Mouse (Mus musculus): ENCODE measurements at regions not wholly inside any gene's neighbourhood (a gene's known extent, or its start where the extent isn't known, plus 50 kb on each side); places are given as distances from the start of the nearest gene placed in this dataset.

DNA sequence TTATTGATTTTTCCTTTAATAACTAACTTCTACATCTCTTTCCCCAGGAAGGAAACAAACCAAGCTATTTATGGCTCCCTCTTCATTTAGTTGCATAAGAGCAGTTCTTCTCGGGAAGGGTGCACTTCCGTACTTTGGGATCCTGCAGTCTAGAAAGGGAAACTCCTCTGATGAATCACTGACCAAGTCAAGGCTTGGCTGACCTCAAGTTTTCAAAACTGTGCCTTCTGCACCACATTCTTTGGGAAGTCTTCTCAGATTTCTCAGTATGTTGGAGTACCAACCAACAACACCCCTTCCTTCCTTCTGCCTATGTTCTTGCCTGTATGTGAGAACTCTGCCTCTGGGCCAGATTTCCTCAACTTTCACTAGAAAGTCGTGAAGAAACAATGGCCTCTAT lies 1452.6 kb downstream of the Gsdmc2 start:
- no peak for ATAC-seq (ENCODE audit: insufficient number of reproducible peaks, insufficient read depth, low FRiP score, low read depth)
- H3K4me2 ChIP-seq (replicated peaks; ENCODE audit: low read depth, low read length), result no peak overlapping the region
- H3K36me3 ChIP-seq (ENCODE audit: control insufficient read depth, insufficient read depth, low read length), result no peaks in the 10 kb centered on the region
- H3K27ac ChIP-seq (ENCODE audit: low read length), result no peak overlapping the region
- H3K4me1 ChIP-seq (ENCODE audit: control insufficient read depth, insufficient read depth, low read length), result no peaks in the 10 kb centered on the region
- H3K27me3 ChIP-seq (ENCODE audit: control insufficient read depth, insufficient read depth, low read length), result no peaks in the 10 kb centered on the region
- no peak overlapping the region for H3K9ac ChIP-seq (replicated peaks; ENCODE audit: low read depth, low read length)
- H3K4me3 ChIP-seq (ENCODE audit: low read depth, low read length), result no peak overlapping the region
- H3K9me3 ChIP-seq (ENCODE audit: control insufficient read depth, low read depth, low read length), result no peaks in the 10 kb centered on the region
- WGBS, result 80% methylated on average over 3 of the region's 3 CpGs

GRCm38 (mm10) chr15:62389431-62390105 lies 1455.4 kb downstream of the Gsdmc2 start:
- Histone ChIP-seq H3K9me3 (ENCODE audit: control insufficient read depth, low read depth, low read length) (no peaks in the 10 kb centered on the region), H3K9ac (replicated peaks; ENCODE audit: low read depth, low read length) (no peak overlapping the region), H3K27ac (ENCODE audit: low read length) (no peak overlapping the region), H3K4me2 (replicated peaks; ENCODE audit: low read depth, low read length) (no peak overlapping the region), H3K4me3 (ENCODE audit: low read depth, low read length) (no peak overlapping the region), H3K27me3 (ENCODE audit: control insufficient read depth, insufficient read depth, low read length) (no peaks in the 10 kb centered on the region), H3K36me3 (ENCODE audit: control insufficient read depth, insufficient read depth, low read length) (no peaks in the 10 kb centered on the region), H3K4me1 (ENCODE audit: control insufficient read depth, insufficient read depth, low read length) (no peaks in the 10 kb centered on the region)
- WGBS, result 87% methylated on average over 3 of the region's 3 CpGs
- ATAC-seq (ENCODE audit: insufficient number of reproducible peaks, insufficient read depth, low FRiP score, low read depth), result no peak

- 74% methylated on average over 2 of the region's 2 CpGs for WGBS
- Histone ChIP-seq H3K36me3 (ENCODE audit: control insufficient read depth, insufficient read depth, low read length) (no peaks in the 10 kb centered on the region), H3K4me1 (ENCODE audit: control insufficient read depth, insufficient read depth, low read length) (no peaks in the 10 kb centered on the region), H3K9ac (replicated peaks; ENCODE audit: low read depth, low read length) (no peak overlapping the region), H3K4me3 (ENCODE audit: low read depth, low read length) (no peak overlapping the region), H3K27ac (ENCODE audit: low read length) (no peak overlapping the region), H3K9me3 (ENCODE audit: control insufficient read depth, low read depth, low read length) (no peaks in the 10 kb centered on the region), H3K4me2 (replicated peaks; ENCODE audit: low read depth, low read length) (no peak overlapping the region), H3K27me3 (ENCODE audit: control insufficient read depth, insufficient read depth, low read length) (no peaks in the 10 kb centered on the region)
- ATAC-seq (ENCODE audit: insufficient number of reproducible peaks, insufficient read depth, low FRiP score, low read depth), result no peak
Measured at GRCm38 (mm10) chr15:62382233-62382632, 1459.4 kb upstream of the A1bg start.

- 59% methylated on average over 3 of the region's 3 CpGs for WGBS
- Histone ChIP-seq H3K9me3 (ENCODE audit: control insufficient read depth, low read depth, low read length) (no peaks in the 10 kb centered on the region), H3K36me3 (ENCODE audit: control insufficient read depth, insufficient read depth, low read length) (no peaks in the 10 kb centered on the region), H3K4me1 (ENCODE audit: control insufficient read depth, insufficient read depth, low read length) (no peaks in the 10 kb centered on the region), H3K4me3 (ENCODE audit: low read depth, low read length) (no peak overlapping the region), H3K9ac (replicated peaks; ENCODE audit: low read depth, low read length) (no peak overlapping the region), H3K27ac (ENCODE audit: low read length) (no peak overlapping the region), H3K4me2 (replicated peaks; ENCODE audit: low read depth, low read length) (no peak overlapping the region), H3K27me3 (ENCODE audit: control insufficient read depth, insufficient read depth, low read length) (no peaks in the 10 kb centered on the region)
- ATAC-seq (ENCODE audit: insufficient number of reproducible peaks, insufficient read depth, low FRiP score, low read depth), result no peak
Measured at GRCm38 (mm10) chr15:62374641-62375040, 1451.8 kb upstream of the A1bg start.

DNA sequence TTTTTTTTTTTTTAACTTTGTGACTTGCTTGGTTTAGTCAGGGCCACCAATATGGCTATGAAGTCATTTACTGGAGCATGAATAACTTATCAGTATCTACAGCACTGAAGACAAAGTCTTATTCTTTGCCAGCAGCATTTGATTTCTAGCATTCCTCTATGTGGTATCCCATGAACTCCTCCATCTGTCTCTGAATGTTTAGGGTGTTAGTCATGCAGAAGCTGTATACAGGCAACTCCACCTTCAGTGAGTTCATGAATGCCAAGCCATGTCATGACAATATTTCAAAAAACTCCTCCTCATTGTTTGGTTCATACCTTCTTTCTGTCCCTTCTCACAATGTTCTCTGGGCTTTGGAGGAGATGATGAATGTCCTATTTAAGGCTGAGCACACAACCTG lies 1438.4 kb upstream of the A1bg start:
- no peaks in the 10 kb centered on the region for H3K9me3 ChIP-seq (ENCODE audit: control insufficient read depth, low read depth, low read length)
- H3K27me3 ChIP-seq (ENCODE audit: control insufficient read depth, insufficient read depth, low read length), result no peaks in the 10 kb centered on the region
- no peak overlapping the region for H3K9ac ChIP-seq (replicated peaks; ENCODE audit: low read depth, low read length)
- no peaks in the 10 kb centered on the region for H3K4me1 ChIP-seq (ENCODE audit: control insufficient read depth, insufficient read depth, low read length)
- ATAC-seq (ENCODE audit: insufficient number of reproducible peaks, insufficient read depth, low FRiP score, low read depth), result no peak
- H3K36me3 ChIP-seq (ENCODE audit: control insufficient read depth, insufficient read depth, low read length), result no peaks in the 10 kb centered on the region
- no peak overlapping the region for H3K27ac ChIP-seq (ENCODE audit: low read length)
- no peak overlapping the region for H3K4me3 ChIP-seq (ENCODE audit: low read depth, low read length)
- H3K4me2 ChIP-seq (replicated peaks; ENCODE audit: low read depth, low read length), result no peak overlapping the region

DNA sequence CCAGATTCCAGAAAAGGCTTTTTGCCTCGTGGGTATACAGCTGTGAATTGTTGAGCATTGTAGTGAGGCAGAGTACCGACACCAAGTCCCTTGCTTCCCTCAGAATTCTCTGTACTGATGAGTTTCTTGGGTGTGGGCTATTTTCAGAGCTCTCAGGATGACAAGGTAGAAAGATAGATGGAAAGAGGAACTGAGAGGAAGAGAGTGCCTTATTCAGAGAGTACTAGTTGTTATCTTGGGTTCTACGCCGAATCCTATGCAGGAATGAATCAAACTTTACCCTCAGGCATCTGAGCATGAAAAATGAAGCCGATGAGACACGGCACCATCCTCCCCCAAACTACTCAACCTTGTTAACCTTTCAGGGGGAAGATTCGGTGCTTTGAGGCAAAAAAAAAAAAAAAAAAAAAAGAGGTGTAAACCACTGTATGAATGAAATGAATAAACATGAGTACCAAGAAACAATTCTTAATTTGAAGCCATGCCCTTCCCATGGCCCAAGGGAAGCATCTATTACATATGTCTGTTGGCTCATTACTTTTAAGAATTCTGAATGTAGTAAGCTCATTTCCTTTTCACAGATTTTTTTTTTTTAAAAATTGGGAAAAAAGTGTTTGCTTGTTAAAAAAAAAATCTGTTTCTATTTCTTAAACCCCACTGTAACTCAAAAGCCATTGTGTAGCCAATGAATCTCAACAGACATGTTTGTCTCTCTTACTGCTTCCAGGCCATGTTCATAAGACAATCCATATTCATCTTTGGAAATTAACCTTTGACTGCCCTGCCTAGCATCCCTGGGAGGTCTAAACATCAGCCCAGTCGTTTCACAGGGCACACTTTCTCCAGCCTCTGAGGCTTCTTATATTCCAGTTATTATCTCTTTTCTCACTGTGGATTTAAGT lies 1435.8 kb upstream of the A1bg start:
- Histone ChIP-seq H3K36me3 (ENCODE audit: control insufficient read depth, insufficient read depth, low read length) (no peaks in the 10 kb centered on the region), H3K27ac (ENCODE audit: low read length) (no peak overlapping the region), H3K9me3 (ENCODE audit: control insufficient read depth, low read depth, low read length) (no peaks in the 10 kb centered on the region), H3K9ac (replicated peaks; ENCODE audit: low read depth, low read length) (no peak overlapping the region), H3K4me3 (ENCODE audit: low read depth, low read length) (no peak overlapping the region), H3K4me2 (replicated peaks; ENCODE audit: low read depth, low read length) (no peak overlapping the region), H3K27me3 (ENCODE audit: control insufficient read depth, insufficient read depth, low read length) (no peaks in the 10 kb centered on the region), H3K4me1 (ENCODE audit: control insufficient read depth, insufficient read depth, low read length) (no peaks in the 10 kb centered on the region)
- 73% methylated on average over 8 of the region's 8 CpGs for WGBS
- ATAC-seq (ENCODE audit: insufficient number of reproducible peaks, insufficient read depth, low FRiP score, low read depth), result no peak

GRCm38 (mm10) chr15:62353786-62354185 lies 1431.0 kb upstream of the A1bg start:
- H3K27me3 ChIP-seq (ENCODE audit: control insufficient read depth, insufficient read depth, low read length), result no peaks in the 10 kb centered on the region
- H3K9ac ChIP-seq (replicated peaks; ENCODE audit: low read depth, low read length), result no peak overlapping the region
- 76% methylated on average over 4 of the region's 4 CpGs for WGBS
- no peak overlapping the region for H3K4me3 ChIP-seq (ENCODE audit: low read depth, low read length)
- H3K9me3 ChIP-seq (ENCODE audit: control insufficient read depth, low read depth, low read length), result no peaks in the 10 kb centered on the region
- no peaks in the 10 kb centered on the region for H3K4me1 ChIP-seq (ENCODE audit: control insufficient read depth, insufficient read depth, low read length)
- no peaks in the 10 kb centered on the region for H3K36me3 ChIP-seq (ENCODE audit: control insufficient read depth, insufficient read depth, low read length)
- no peak overlapping the region for H3K27ac ChIP-seq (ENCODE audit: low read length)
- no peak overlapping the region for H3K4me2 ChIP-seq (replicated peaks; ENCODE audit: low read depth, low read length)
- ATAC-seq (ENCODE audit: insufficient number of reproducible peaks, insufficient read depth, low FRiP score, low read depth), result no peak

- no peaks in the 10 kb centered on the region for H3K27me3 ChIP-seq (ENCODE audit: control insufficient read depth, insufficient read depth, low read length)
- no peaks in the 10 kb centered on the region for H3K4me1 ChIP-seq (ENCODE audit: control insufficient read depth, insufficient read depth, low read length)
- no peaks in the 10 kb centered on the region for H3K36me3 ChIP-seq (ENCODE audit: control insufficient read depth, insufficient read depth, low read length)
- 84% methylated on average over 6 of the region's 6 CpGs for WGBS
- ATAC-seq (ENCODE audit: insufficient number of reproducible peaks, insufficient read depth, low FRiP score, low read depth), result no peak
- H3K9ac ChIP-seq (replicated peaks; ENCODE audit: low read depth, low read length), result no peak overlapping the region
- no peak overlapping the region for H3K4me3 ChIP-seq (ENCODE audit: low read depth, low read length)
- H3K9me3 ChIP-seq (ENCODE audit: control insufficient read depth, low read depth, low read length), result no peaks in the 10 kb centered on the region
- no peak overlapping the region for H3K4me2 ChIP-seq (replicated peaks; ENCODE audit: low read depth, low read length)
- no peak overlapping the region for H3K27ac ChIP-seq (ENCODE audit: low read length)
Measured at GRCm38 (mm10) chr15:62350862-62351757, 1428.3 kb upstream of the A1bg start.
